Mouse (Mus musculus): ENCODE data around the gene Tnf.

DNA sequence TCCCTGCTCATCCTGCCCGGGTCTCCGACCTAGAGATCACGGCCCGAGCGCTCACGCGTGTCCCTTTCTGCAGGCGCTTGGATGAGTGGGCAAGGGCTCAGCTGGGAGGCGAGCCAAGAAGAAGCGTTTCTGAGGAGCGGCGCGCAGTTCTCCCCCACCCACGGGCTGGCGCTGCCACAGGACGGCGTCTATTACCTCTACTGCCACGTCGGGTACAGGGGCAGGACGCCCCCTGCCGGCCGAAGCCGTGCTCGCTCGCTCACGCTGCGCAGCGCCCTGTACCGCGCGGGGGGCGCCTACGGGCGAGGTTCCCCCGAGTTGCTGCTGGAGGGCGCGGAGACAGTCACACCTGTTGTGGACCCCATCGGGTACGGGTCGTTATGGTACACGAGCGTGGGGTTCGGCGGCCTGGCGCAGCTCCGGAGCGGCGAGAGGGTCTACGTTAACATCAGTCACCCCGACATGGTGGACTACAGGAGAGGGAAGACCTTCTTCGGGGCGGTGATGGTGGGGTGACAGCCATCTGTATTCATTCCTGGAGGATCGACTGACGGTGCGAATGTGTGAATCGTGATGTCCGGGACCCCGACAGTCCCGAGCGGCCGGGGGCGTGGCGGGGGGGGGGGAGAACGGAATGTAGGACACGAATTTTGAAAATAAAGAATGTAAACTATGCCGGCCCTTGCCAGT, 6.0 kb downstream of the Tnf start:
- TF ChIP-seq POLR2A (IDR thresholded peaks at IDR 0.05; ENCODE audit: insufficient read depth, low read depth, low read length) (no peak), CTCF (IDR thresholded peaks at IDR 0.05) (no peak; the same call in 1 of the 2 replicates), EP300 (IDR thresholded peaks at IDR 0.05; ENCODE audit: insufficient read depth, low read depth, low read length) (no peak)
